Mouse (Mus musculus): ENCODE measurements around the gene Olfr820.
"Not testable (repeated sequence)": the region's sequence is repeated elsewhere in the genome, so short reads cannot be mapped to it uniquely, and the experiment has no call there.

Olfr820 gene

GRCm38 (mm10) chr10:130012321-130012720 is at the start of gene Olfr820:
TSS of gene Olfr820 (plus strand) at chr10:130012621.
- DNase-seq (ENCODE audit: low read depth, low spot score), result no peak

GRCm38 (mm10) chr10:129966232-129966631 is 46.2 kb upstream of the Olfr820 start:
- not testable (repeated sequence) for DNase-seq (ENCODE audit: low read depth, low spot score)

DNA sequence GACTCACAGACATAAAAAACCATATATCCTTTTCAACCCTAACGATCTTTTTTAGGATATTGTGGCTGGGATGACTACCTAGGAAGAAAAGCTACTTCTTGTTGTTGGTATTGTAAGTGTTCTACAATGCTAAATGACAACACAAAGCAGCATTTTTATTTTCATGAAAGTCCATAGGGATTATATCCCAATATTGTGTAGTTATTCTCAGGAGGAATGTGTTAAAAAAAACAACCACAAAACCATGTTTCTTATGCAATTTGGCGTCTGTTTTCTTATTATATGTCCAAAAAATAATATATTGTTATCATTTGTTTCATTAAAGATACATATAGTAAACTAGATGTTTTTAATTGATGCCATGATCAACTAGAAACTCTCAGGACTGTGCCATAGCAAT is 45.3 kb upstream of the Olfr820 start, which contains the start of gene Olfr819:
Gene Olfr819, minus strand, starts transcription at position 101 of the 400 bp plus-strand sequence.
- not testable (repeated sequence) for DNase-seq (ENCODE audit: low read depth, low spot score)

DNA sequence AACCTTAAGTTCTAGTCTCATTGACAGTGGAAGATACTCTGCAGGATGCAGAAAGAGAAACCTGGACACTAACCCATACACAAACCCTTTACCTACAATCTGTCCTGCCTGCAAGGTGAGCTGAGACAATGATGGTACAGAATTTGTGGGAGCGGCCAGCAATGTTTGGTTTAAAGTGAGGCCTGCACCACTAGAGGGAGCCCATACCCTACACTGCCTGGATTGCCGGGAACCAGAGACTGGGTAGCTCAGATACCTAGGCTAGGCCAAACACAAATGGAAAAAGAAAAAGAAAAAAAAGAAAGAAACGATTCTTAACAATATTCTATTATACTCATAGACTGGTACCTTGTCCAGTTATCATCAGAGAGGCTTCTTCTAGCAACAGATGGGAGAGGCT is 39.4 kb upstream of the Olfr820 start:
- not testable (repeated sequence) for DNase-seq (ENCODE audit: low read depth, low spot score)

GRCm38 (mm10) chr10:129976040-129976439 is 36.4 kb upstream of the Olfr820 start, which contains the start of gene Olfr247:
TSS of gene Olfr247 (minus strand) at chr10:129976140.
- DNase-seq (ENCODE audit: low read depth, low spot score), result not testable (repeated sequence)

DNA sequence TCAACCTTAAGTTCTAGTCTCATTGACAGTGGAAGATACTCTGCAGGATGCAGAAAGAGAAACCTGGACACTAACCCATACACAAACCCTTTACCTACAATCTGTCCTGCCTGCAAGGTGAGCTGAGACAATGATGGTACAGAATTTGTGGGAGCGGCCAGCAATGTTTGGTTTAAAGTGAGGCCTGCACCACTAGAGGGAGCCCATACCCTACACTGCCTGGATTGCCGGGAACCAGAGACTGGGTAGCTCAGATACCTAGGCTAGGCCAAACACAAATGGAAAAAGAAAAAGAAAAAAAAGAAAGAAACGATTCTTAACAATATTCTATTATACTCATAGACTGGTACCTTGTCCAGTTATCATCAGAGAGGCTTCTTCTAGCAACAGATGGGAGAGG is 30.6 kb upstream of the Olfr820 start:
- not testable (repeated sequence) for DNase-seq (ENCODE audit: low read depth, low spot score)

- not testable (repeated sequence) for DNase-seq (ENCODE audit: low read depth, low spot score)
Observed at GRCm38 (mm10) chr10:129984962-129985361, 27.5 kb upstream of the Olfr820 start, which contains the start of gene Gm10310. TSS of gene Gm10310 (minus strand) at chr10:129985062.

GRCm38 (mm10) chr10:130004104-130004503 is 8.3 kb upstream of the Olfr820 start:
- DNase-seq (ENCODE audit: low read depth, low spot score), result not testable (repeated sequence)

DNA sequence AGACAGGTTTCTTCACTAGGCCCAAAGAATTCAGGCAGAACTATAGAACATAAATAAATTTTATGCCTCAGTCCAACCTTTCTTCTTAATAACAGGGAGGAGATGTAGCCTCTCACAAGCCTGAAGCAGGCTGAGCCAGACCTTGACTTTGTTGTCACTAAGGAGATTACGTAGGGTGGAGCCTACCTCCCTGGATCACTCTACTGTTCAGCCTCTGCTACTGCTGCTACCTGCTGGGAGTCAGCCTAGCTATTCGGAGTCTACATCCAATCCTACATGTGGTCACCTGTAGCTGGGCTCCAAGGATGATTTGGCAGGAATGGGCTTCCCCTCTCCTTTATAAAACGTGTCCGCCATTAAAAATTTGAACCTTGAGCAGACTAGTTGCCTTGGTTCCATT is 7.1 kb upstream of the Olfr820 start:
- not testable (repeated sequence) for DNase-seq (ENCODE audit: low read depth, low spot score)

- no peak for DNase-seq (ENCODE audit: low read depth, low spot score)
Observed at GRCm38 (mm10) chr10:130030048-130030447, 17.6 kb downstream of the Olfr820 start, which contains the start of gene Olfr821. TSS of gene Olfr821 (plus strand) at chr10:130030348.

DNA sequence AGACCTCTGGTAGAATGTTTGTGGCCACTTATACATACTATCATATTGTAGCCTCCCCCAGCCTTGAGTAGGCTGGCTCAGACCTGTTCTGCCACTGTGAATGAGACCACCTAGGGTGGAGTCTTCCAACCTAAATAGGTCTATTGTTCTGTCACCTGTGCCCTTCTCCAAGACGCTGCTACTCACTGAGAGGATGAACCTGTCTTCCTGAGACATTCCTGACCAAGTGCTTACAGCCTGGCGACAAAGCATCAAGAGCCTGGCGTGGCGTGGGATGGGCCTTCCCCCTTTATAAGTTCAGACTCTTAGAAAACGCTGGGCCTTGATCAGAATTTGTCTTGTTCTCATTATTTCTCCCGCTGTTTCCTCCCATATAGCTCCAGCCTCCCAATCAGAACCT is 24.7 kb downstream of the Olfr820 start:
- no peak for DNase-seq (ENCODE audit: low read depth, low spot score)
